Mouse (Mus musculus) heart, adult 2 months (tissue): ENCODE results near the gene Srgap1. TPM values are rescaled to one million over a fixed set of nuclear protein-coding genes. Genes with fewer than 3 reads are reported as not detected.

Source experiments
- DNase-seq, 2 experiments: peaks; one replicate each; pipeline ENCODE4 v3.0.0; 2021
- H3K27ac ChIP-seq: fragments of 200-600 bp; 2 replicates; pipeline ENCODE4 v1.8.1; 2022
- H3K27me3 ChIP-seq: fragments of 200-500 bp; 2 replicates; pipeline ENCODE4 v1.6.1; 2012; ENCODE audit warnings: mild to moderate bottlenecking, low read length, inconsistent platforms, mixed read lengths; ENCODE audit not compliant: control insufficient read depth, insufficient read depth
- H3K36me3 ChIP-seq: fragments of 200-500 bp; 2 replicates; pipeline ENCODE4 v1.6.1; 2012; ENCODE audit warnings: low read length, inconsistent platforms; ENCODE audit not compliant: control insufficient read depth, insufficient read depth
- H3K4me1 ChIP-seq: fragments of 200-500 bp; 2 replicates; pipeline ENCODE4 v1.6.1; 2011; ENCODE audit warnings: low read length; ENCODE audit not compliant: control insufficient read depth, insufficient read depth
- H3K4me3 ChIP-seq: fragments of 200-600 bp; 2 replicates; pipeline ENCODE4 v1.8.1; 2022
- H3K79me2 ChIP-seq: fragments of 200-500 bp; replicated peaks from 2 replicates; pipeline ENCODE4 v1.6.1; 2012; ENCODE audit warnings: mild to moderate bottlenecking, inconsistent platforms, low read length, moderate library complexity, mixed read lengths; ENCODE audit not compliant: control insufficient read depth, insufficient read depth
- H3K9ac ChIP-seq: fragments of 200-500 bp; 2 replicates; pipeline ENCODE4 v1.6.1; 2012; ENCODE audit warnings: low read depth, mild to moderate bottlenecking, control low read depth, inconsistent platforms, low read length, mixed read lengths
- CTCF ChIP-seq: fragments of 200-600 bp; IDR thresholded peaks from 2 replicates; pipeline ENCODE4 v1.8.1; 2022; ENCODE audit warnings: antibody characterized with exemption, mild to moderate bottlenecking, moderate library complexity
- EP300 ChIP-seq: fragments of 200-500 bp; IDR thresholded peaks from 2 replicates; pipeline ENCODE4 v1.6.1; 2011; ENCODE audit warnings: low read depth, low read length, control low read depth; ENCODE audit not compliant: insufficient read depth
- POLR2A ChIP-seq: fragments of 200-500 bp; IDR thresholded peaks from 2 replicates; pipeline ENCODE4 v1.6.1; 2011; ENCODE audit warnings: mild to moderate bottlenecking, low read depth, low read length, control low read depth; ENCODE audit not compliant: insufficient read depth
- WGBS: fragments of 180-500 bp; shearing (Covaris S2); methylation state at CpG from one replicate; pipeline ENCODE4 v1.1.7; 2018; 5-methylcytosine and 5-hydroxymethylcytosine counted together
- intact Hi-C: fragments of 180-260 bp; cut with DNase I; formaldehyde crosslinking; loops from one replicate; pipeline ENCODE4 v1.15.1; 2025
- polyA plus RNA-seq: library from polyadenylated mRNA; depleted of rRNA; stranded (reverse); fragments of >200 nt; gene quantifications from 2 replicates; pipeline ENCODE4 v1.2.3, GENCODE M21; 2012
- total RNA-seq, 2 experiments: library from RNA; stranded (reverse); gene quantifications; 2 replicates each; pipeline ENCODE4 v1.2.3; 2021

Srgap1 gene
- total and polyA plus RNA-seq, 3 experiments: 1.1 to 2.1 (median 1.3) TPM

GRCm38 (mm10) chr10:121958741-121959140, 88.4 kb downstream of the Srgap1 start:
- Histone ChIP-seq H3K4me1 (no peaks in the 10 kb centered on the region), H3K4me3 (no peak overlapping the region), H3K36me3 (no peaks in the 10 kb centered on the region), H3K27ac (no peak overlapping the region), H3K79me2 (no peaks in the 10 kb centered on the region), H3K27me3 (no peaks in the 10 kb centered on the region), H3K9ac (no peak overlapping the region)
- DNase-seq: no peak
- no peak for TF ChIP-seq CTCF
- no peak for TF ChIP-seq EP300
- no peak for TF ChIP-seq POLR2A
- 88% methylated on average over 8 of the region's 8 CpGs for WGBS
- intact Hi-C loops: no loop called here

- DNase-seq: no peak
- Histone ChIP-seq H3K27ac (no peak overlapping the region), H3K4me3 (no peak overlapping the region), H3K9ac (no peak overlapping the region), H3K4me1 (no peaks in the 10 kb centered on the region), H3K36me3 (no peaks in the 10 kb centered on the region), H3K79me2 (no peaks in the 10 kb centered on the region), H3K27me3 (no peaks in the 10 kb centered on the region)
- 89% methylated on average over 11 of the region's 11 CpGs for WGBS
- TF ChIP-seq POLR2A (no peak), CTCF (no peak), EP300 (no peak)
- intact Hi-C loops: no loop called here
These were observed 90.6 kb downstream of the Srgap1 start for GRCm38 (mm10) chr10:121956505-121956904.

- no peak for DNase-seq
- H3K36me3 ChIP-seq: no peaks in the 10 kb centered on the region
- no peaks in the 10 kb centered on the region for H3K79me2 ChIP-seq
- WGBS: 95% methylated on average over 4 of the region's 4 CpGs
- TF ChIP-seq CTCF (no peak), POLR2A (no peak)
- H3K4me3 ChIP-seq: no peak overlapping the region
- no peak overlapping the region for H3K27ac ChIP-seq
- H3K27me3 ChIP-seq: no peaks in the 10 kb centered on the region
- no peaks in the 10 kb centered on the region for H3K4me1 ChIP-seq
- no peak overlapping the region for H3K9ac ChIP-seq
- intact Hi-C loops: no loop called here
These were observed 91.4 kb downstream of the Srgap1 start for GRCm38 (mm10) chr10:121955730-121956129.

- 84% methylated on average over 6 of the region's 6 CpGs for WGBS
- H3K4me1 ChIP-seq: no peaks in the 10 kb centered on the region
- intact Hi-C loops: no loop called here
- no peaks in the 10 kb centered on the region for H3K27me3 ChIP-seq
- no peak overlapping the region for H3K4me3 ChIP-seq
- TF ChIP-seq CTCF: no peak
- no peak for TF ChIP-seq POLR2A
- TF ChIP-seq EP300: no peak
- no peaks in the 10 kb centered on the region for H3K79me2 ChIP-seq
- no peak overlapping the region for H3K9ac ChIP-seq
- no peak overlapping the region for H3K27ac ChIP-seq
- DNase-seq: no peak
- H3K36me3 ChIP-seq: no peaks in the 10 kb centered on the region
These were observed 92.2 kb downstream of the Srgap1 start for GRCm38 (mm10) chr10:121954877-121955276.

- Histone ChIP-seq H3K27ac (no peak overlapping the region), H3K4me3 (no peak overlapping the region), H3K27me3 (no peaks in the 10 kb centered on the region), H3K79me2 (no peaks in the 10 kb centered on the region), H3K4me1 (no peaks in the 10 kb centered on the region), H3K9ac (no peak overlapping the region), H3K36me3 (no peaks in the 10 kb centered on the region)
- no peak for DNase-seq
- WGBS: 97% methylated on average over 5 of the region's 5 CpGs
- intact Hi-C loops: no loop called here
- no peak for TF ChIP-seq EP300
- TF ChIP-seq POLR2A: no peak
- TF ChIP-seq CTCF: no peak
These were observed 94.1 kb downstream of the Srgap1 start for GRCm38 (mm10) chr10:121953041-121953440.

GRCm38 (mm10) chr10:121946173-121946572, 100.9 kb downstream of the Srgap1 start:
- intact Hi-C loops: no loop called here
- H3K9ac ChIP-seq: no peak overlapping the region
- no peaks in the 10 kb centered on the region for H3K79me2 ChIP-seq
- H3K27ac ChIP-seq: no peak overlapping the region
- H3K4me3 ChIP-seq: no peak overlapping the region
- H3K36me3 ChIP-seq: no peaks in the 10 kb centered on the region
- TF ChIP-seq CTCF (no peak), POLR2A (no peak), EP300 (no peak)
- H3K27me3 ChIP-seq: no peaks in the 10 kb centered on the region
- H3K4me1 ChIP-seq: no peaks in the 10 kb centered on the region
- no peak for DNase-seq
- 81% methylated on average over 8 of the region's 8 CpGs for WGBS

- Histone ChIP-seq H3K9ac (no peak overlapping the region), H3K4me1 (no peaks in the 10 kb centered on the region; the same call in 1 of the 2 replicates), H3K4me3 (no peak overlapping the region), H3K27ac (no peak overlapping the region), H3K79me2 (no peaks in the 10 kb centered on the region), H3K36me3 (no peaks in the 10 kb centered on the region), H3K27me3 (no peaks in the 10 kb centered on the region)
- no peak for TF ChIP-seq EP300
- TF ChIP-seq POLR2A: no peak
- no peak for TF ChIP-seq CTCF
- no peak for DNase-seq
- intact Hi-C loops: no loop called here
- 71% methylated on average over 14 of the region's 14 CpGs for WGBS
These were observed 115.2 kb downstream of the Srgap1 start for GRCm38 (mm10) chr10:121931909-121932308.
